Mouse (Mus musculus) testis, adult 2 months (tissue): ENCODE measurements at regions not wholly inside any gene's neighbourhood (a gene's known extent, or its start where the extent isn't known, plus 50 kb on each side); places are given as distances from the start of the nearest gene placed in this dataset.

Experiments
- CTCF ChIP-seq: fragments of 200-500 bp; IDR thresholded peaks from 2 replicates; pipeline ENCODE4 v1.5.1; 2012; ENCODE audit warnings: low read depth, mild to moderate bottlenecking, inconsistent platforms, low read length, moderate library complexity; ENCODE audit not compliant: control insufficient read depth, insufficient read depth, insufficient replicate concordance
- POLR2A ChIP-seq: fragments of 200-500 bp; IDR thresholded peaks from 2 replicates; pipeline ENCODE4 v1.6.1; 2012; ENCODE audit warnings: low read depth, mild to moderate bottlenecking, inconsistent platforms, low read length, moderate library complexity; ENCODE audit not compliant: control insufficient read depth

DNA sequence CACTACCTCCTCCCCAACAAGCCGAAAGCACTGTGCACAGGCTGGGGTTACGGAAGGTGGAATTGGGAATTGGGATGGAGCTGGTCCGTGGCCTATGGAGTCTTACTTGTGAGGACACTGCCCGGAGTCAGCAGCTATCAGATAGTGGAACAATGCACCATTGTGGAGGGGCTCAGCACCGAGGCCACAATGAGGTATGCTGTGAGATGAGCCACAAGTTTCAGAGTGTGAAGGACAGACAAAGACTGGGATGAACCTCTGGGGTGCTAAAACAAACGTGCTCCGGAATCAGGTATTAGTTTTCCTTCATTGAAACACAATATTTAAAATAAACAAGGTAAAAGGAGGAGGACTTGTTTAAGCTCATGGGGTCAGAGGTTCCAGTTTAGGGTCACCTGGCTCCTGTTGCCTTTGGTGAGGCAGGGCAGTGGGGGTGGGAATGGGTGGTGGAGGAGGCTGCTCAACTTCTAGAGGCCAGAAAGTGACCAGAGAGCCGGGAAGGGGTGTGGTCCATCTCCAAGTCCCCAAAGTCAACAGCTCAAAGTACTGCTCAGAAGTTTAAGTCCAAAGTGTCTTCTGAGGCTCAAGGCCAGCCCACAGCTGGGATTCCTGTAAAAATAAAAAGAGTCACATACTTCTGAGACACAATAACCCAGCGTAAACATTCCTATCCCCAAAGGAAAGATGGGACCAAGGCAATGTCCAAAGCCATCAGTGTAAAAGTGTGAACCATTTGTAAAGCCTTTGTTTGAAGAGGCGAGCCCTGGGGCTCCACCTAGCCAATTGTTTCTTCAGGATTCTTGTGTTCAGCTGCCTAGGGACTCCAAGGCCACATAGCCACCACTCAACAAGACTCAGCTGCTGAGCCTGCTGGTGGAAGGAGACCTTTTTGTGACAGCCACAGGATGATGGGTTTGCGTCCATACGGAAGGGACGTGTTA lies 80.1 kb downstream of the Gm525 start:
- TF ChIP-seq POLR2A (no peak), CTCF (no peak)
